Mouse (Mus musculus) MEL (cell line): Measurements from ENCODE around the gene Myof. TPM values are rescaled to one million over a fixed set of nuclear protein-coding genes. Genes with fewer than 3 reads are reported as not detected.

ENCODE experiments used
- DNase-seq: peaks from one replicate; pipeline ENCODE4 v3.0.0; 2011; ENCODE audit warnings: low read depth, low spot score
- H3K27ac ChIP-seq: 2 replicates; pipeline ENCODE4 v1.5.1; 2012; ENCODE audit warnings: low read depth, mild to moderate bottlenecking, control low read depth, low read length, moderate library complexity; ENCODE audit not compliant: control insufficient read depth
- H3K27me3 ChIP-seq, 2 experiments: fragments of 150-350 bp in 1 of 2; sonication (generic) in 1 of 2; 2 replicates each; pipeline ENCODE4 v1.6.1; 2012; ENCODE audit warnings: low read length in 2 of 2, mild to moderate bottlenecking in 2 of 2, improper control_type of control experiment in 1 of 2, moderate library complexity in 1 of 2; ENCODE audit not compliant: insufficient read depth in 2 of 2, control insufficient read depth in 1 of 2
- H3K36me3 ChIP-seq, 2 experiments: 2 replicates each; pipeline ENCODE4 v1.6.1; 2012 to 2014; ENCODE audit warnings: low read length in 2 of 2, improper control_type of control experiment in 1 of 2, inconsistent platforms in 1 of 2, mild to moderate bottlenecking in 1 of 2; ENCODE audit not compliant: insufficient read depth in 2 of 2, control insufficient read depth in 1 of 2
- H3K4me1 ChIP-seq, 2 experiments: fragments of 150-350 bp in 1 of 2; sonication (generic) in 1 of 2; 2 replicates each; pipeline ENCODE4 v1.6.1; 2012; ENCODE audit warnings: low read length in 2 of 2, improper control_type of control experiment in 1 of 2, mild to moderate bottlenecking in 1 of 2; ENCODE audit not compliant: insufficient read depth in 2 of 2, control insufficient read depth in 1 of 2
- H3K4me3 ChIP-seq, 2 experiments: fragments of 150-350 bp in 1 of 2; sonication (generic) in 1 of 2; 2 replicates each; pipeline ENCODE4 v1.5.1; 2012; ENCODE audit warnings: low read depth in 2 of 2, low read length in 2 of 2, mild to moderate bottlenecking in 2 of 2, moderate library complexity in 2 of 2, control low read depth in 1 of 2, improper control_type of control experiment in 1 of 2; ENCODE audit not compliant: control insufficient read depth in 1 of 2, insufficient read depth in 1 of 2
- H3K79me2 ChIP-seq: 2 replicates; pipeline ENCODE4 v1.6.1; 2012; ENCODE audit warnings: mild to moderate bottlenecking, low read length, moderate library complexity; ENCODE audit not compliant: control insufficient read depth, poor library complexity, insufficient read depth
- H3K9ac ChIP-seq: 2 replicates; pipeline ENCODE4 v1.6.1; 2012; ENCODE audit warnings: low read depth, mild to moderate bottlenecking, control low read depth, low read length, moderate library complexity; ENCODE audit not compliant: control insufficient read depth, poor library complexity, severe bottlenecking
- H3K9me3 ChIP-seq: fragments of 150-350 bp; sonication (generic); replicated peaks from 2 replicates; pipeline ENCODE4 v1.6.1; 2012; ENCODE audit warnings: mild to moderate bottlenecking, low read length, improper control_type of control experiment, moderate library complexity; ENCODE audit not compliant: insufficient read depth
- BHLHE40 ChIP-seq: IDR thresholded peaks from 2 replicates; pipeline ENCODE4 v1.6.1; 2012; ENCODE audit warnings: low read depth, mild to moderate bottlenecking, inconsistent platforms, low read length, improper control_type of control experiment, borderline replicate concordance
- CHD1 ChIP-seq: IDR thresholded peaks from 2 replicates; pipeline ENCODE4 v1.6.1; 2012; ENCODE audit warnings: low read depth, mild to moderate bottlenecking, inconsistent platforms, low read length, improper control_type of control experiment
- ELF1 ChIP-seq: IDR thresholded peaks from 2 replicates; pipeline ENCODE4 v1.6.1; 2014; ENCODE audit warnings: low read depth, mild to moderate bottlenecking, inconsistent platforms, low read length, improper control_type of control experiment, moderate library complexity
- EP300 ChIP-seq, 2 experiments: IDR thresholded peaks; 2 replicates each; pipeline ENCODE4 v1.6.1; 2011; ENCODE audit warnings: improper control_type of control experiment in 2 of 2, low read length in 2 of 2, low read depth in 1 of 2, mild to moderate bottlenecking in 1 of 2
- ETS1 ChIP-seq: IDR thresholded peaks from 2 replicates; pipeline ENCODE4 v1.6.1; 2012; ENCODE audit warnings: low read depth, mild to moderate bottlenecking, inconsistent platforms, low read length, improper control_type of control experiment, moderate library complexity
- HCFC1 ChIP-seq: IDR thresholded peaks from 2 replicates; pipeline ENCODE4 v1.6.1; 2012; ENCODE audit warnings: low read depth, mild to moderate bottlenecking, inconsistent platforms, low read length, improper control_type of control experiment, moderate library complexity
- MAFK ChIP-seq: IDR thresholded peaks from 2 replicates; pipeline ENCODE4 v1.6.1; 2011; ENCODE audit warnings: low read depth, mild to moderate bottlenecking, low read length, improper control_type of control experiment, borderline replicate concordance
- MAX ChIP-seq: IDR thresholded peaks from 2 replicates; pipeline ENCODE4 v1.6.1; 2011; ENCODE audit warnings: low read length, improper control_type of control experiment
- MXI1 ChIP-seq: IDR thresholded peaks from 2 replicates; pipeline ENCODE4 v1.6.1; 2011; ENCODE audit warnings: mild to moderate bottlenecking, low read depth, low read length, improper control_type of control experiment
- MYC ChIP-seq: IDR thresholded peaks from 2 replicates; pipeline ENCODE4 v1.6.1; 2011; ENCODE audit warnings: low read depth, mild to moderate bottlenecking, low read length, improper control_type of control experiment, moderate library complexity
- POLR2A ChIP-seq, 2 experiments: IDR thresholded peaks; 2 replicates each; pipeline ENCODE4 v1.6.1; 2011 to 2012; ENCODE audit warnings: low read length in 2 of 2, mild to moderate bottlenecking in 2 of 2, control low read depth in 1 of 2, improper control_type of control experiment in 1 of 2, low read depth in 1 of 2, moderate library complexity in 1 of 2; ENCODE audit not compliant: control insufficient read depth in 1 of 2, insufficient read depth in 1 of 2, poor library complexity in 1 of 2
- POLR2AphosphoS5 ChIP-seq: IDR thresholded peaks from 2 replicates; pipeline ENCODE4 v1.6.1; 2012; ENCODE audit warnings: low read depth, borderline replicate concordance, mild to moderate bottlenecking, inconsistent platforms, low read length, moderate library complexity, mixed read lengths
- RAD21 ChIP-seq: IDR thresholded peaks from 2 replicates; pipeline ENCODE4 v1.6.1; 2011; ENCODE audit warnings: mild to moderate bottlenecking, low read depth, low read length, improper control_type of control experiment
- RCOR1 ChIP-seq: IDR thresholded peaks from 2 replicates; pipeline ENCODE4 v1.6.1; 2012; ENCODE audit warnings: low read depth, mild to moderate bottlenecking, inconsistent platforms, low read length, improper control_type of control experiment
- TAL1 ChIP-seq: IDR thresholded peaks from 2 replicates; pipeline ENCODE4 v1.6.1; 2012; ENCODE audit warnings: mild to moderate bottlenecking, inconsistent platforms, low read length, moderate library complexity, mixed read lengths
- TBP ChIP-seq: IDR thresholded peaks from 2 replicates; pipeline ENCODE4 v1.8.0; 2011; ENCODE audit warnings: low read depth, low read length, improper control_type of control experiment
- USF2 ChIP-seq, 2 experiments: IDR thresholded peaks; 2 replicates each; pipeline ENCODE4 v1.6.1; 2011 to 2012; ENCODE audit warnings: improper control_type of control experiment in 2 of 2, low read length in 2 of 2, borderline replicate concordance in 1 of 2, inconsistent platforms in 1 of 2, low read depth in 1 of 2, mild to moderate bottlenecking in 1 of 2; ENCODE audit not compliant: insufficient read depth in 1 of 2
- polyA plus RNA-seq, 2 experiments: library from polyadenylated mRNA; stranded (reverse) in 1 of 2; unstranded in 1 of 2; fragments of >175 nt in 1 of 2; fragments of >200 nt in 1 of 2; gene quantifications; 2 replicates each; pipeline versions ENCODE4 v1.2.1 to v1.2.4; 2012; ENCODE audit warnings: low replicate concordance in 2 of 2, low read depth in 1 of 2; ENCODE audit not compliant: insufficient read length in 2 of 2, insufficient read depth in 1 of 2, missing spikeins in 1 of 2
- total RNA-seq: library from RNA; depleted of rRNA; stranded (reverse); fragments of 300-350 nt; gene quantifications from 2 replicates; pipeline ENCODE4 v1.2.3, GENCODE M21; 2012

Gene Myof
- total and polyA plus RNA-seq, 3 experiments = 0.04 TPM; not detected in 2

DNA sequence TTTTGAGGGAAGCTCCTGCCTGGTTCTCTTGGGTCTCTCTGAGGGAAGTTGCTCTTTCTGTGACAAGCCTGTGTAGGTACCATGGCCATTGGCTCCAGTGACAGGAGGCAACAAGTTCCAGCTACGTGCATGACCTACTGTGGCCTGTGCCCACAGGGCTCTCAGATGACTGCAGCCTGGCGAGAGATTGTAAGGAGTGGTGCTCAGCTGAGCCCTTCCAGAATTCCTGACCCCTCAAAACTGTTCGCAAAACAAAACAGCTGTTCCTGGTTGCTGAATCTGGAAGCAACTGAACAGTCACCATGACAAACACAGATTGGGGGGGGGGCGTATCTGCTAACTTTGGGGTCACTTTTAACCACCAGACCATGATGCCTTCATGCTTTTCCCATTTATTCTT, 129.1 kb downstream of the Myof start:
- H3K9me3 ChIP-seq = no peaks in the 10 kb centered on the region
- no peaks in the 10 kb centered on the region for H3K4me1 ChIP-seq
- H3K36me3 ChIP-seq = no peaks in the 10 kb centered on the region
- TF ChIP-seq ELF1 = no peak
- TF ChIP-seq EP300 (IDR thresholded peaks at IDR 0.05; ENCODE audit: low read depth in 1 of 2, low read length in 2 of 2) = no peak
- no peak overlapping the region for H3K27ac ChIP-seq
- H3K27me3 ChIP-seq = no peaks in the 10 kb centered on the region
- DNase-seq = no peak
- H3K4me3 ChIP-seq = no peak overlapping the region
- H3K9ac ChIP-seq = no peak overlapping the region
- no peaks in the 10 kb centered on the region for H3K79me2 ChIP-seq

GRCm38 (mm10) chr19:37912501-37912900, 130.9 kb downstream of the Myof start:
- Histone ChIP-seq H3K36me3 (no peaks in the 10 kb centered on the region), H3K4me1 (no peaks in the 10 kb centered on the region), H3K27me3 (no peaks in the 10 kb centered on the region), H3K9ac (no peak overlapping the region), H3K79me2 (no peaks in the 10 kb centered on the region), H3K4me3 (no peak overlapping the region), H3K9me3 (no peaks in the 10 kb centered on the region), H3K27ac (no peak overlapping the region)
- no peak for TF ChIP-seq TAL1
- TF ChIP-seq USF2 (IDR thresholded peaks at IDR 0.05; ENCODE audit: borderline replicate concordance in 1 of 2, insufficient read depth in 1 of 2, low read depth in 1 of 2, low read length in 2 of 2) = no peak
- TF ChIP-seq MAFK = no peak
- TF ChIP-seq MXI1 = no peak
- no peak for TF ChIP-seq HCFC1
- TF ChIP-seq EP300 (IDR thresholded peaks at IDR 0.05; ENCODE audit: low read depth in 1 of 2, low read length in 2 of 2) = no peak
- TF ChIP-seq ETS1 = no peak
- TF ChIP-seq CHD1 = no peak
- no peak for TF ChIP-seq MAX
- no peak for TF ChIP-seq POLR2A (IDR thresholded peaks at IDR 0.05; ENCODE audit: control insufficient read depth in 1 of 2, insufficient read depth in 1 of 2, low read depth in 1 of 2, low read length in 2 of 2, poor library complexity in 1 of 2)
- no peak for TF ChIP-seq MYC
- no peak for TF ChIP-seq TBP
- no peak for TF ChIP-seq POLR2AphosphoS5
- TF ChIP-seq BHLHE40 = no peak
- TF ChIP-seq RAD21 = no peak
- TF ChIP-seq RCOR1 = no peak
- DNase-seq = no peak
